Mouse (Mus musculus) embryonic fibroblast, embryonic 13.5 days (primary cell): ENCODE results near the gene Zfp775. TPM values are rescaled to one million over a fixed set of nuclear protein-coding genes. Genes with fewer than 3 reads are reported as not detected.
"Not testable (repeated sequence)": the region's sequence is repeated elsewhere in the genome, so short reads cannot be mapped to it uniquely, and the experiment has no call there.

Experiments used
- H3K27ac ChIP-seq: 2 replicates; pipeline ENCODE4 v1.5.1; 2012; ENCODE audit warnings: low read length, control low read depth, inconsistent platforms; ENCODE audit not compliant: insufficient read depth
- H3K4me1 ChIP-seq: 2 replicates; pipeline ENCODE4 v1.6.1; 2011; ENCODE audit warnings: low read length; ENCODE audit not compliant: control insufficient read depth, insufficient read depth
- H3K4me3 ChIP-seq: 2 replicates; pipeline ENCODE4 v1.5.1; 2011; ENCODE audit warnings: mild to moderate bottlenecking, control low read depth, low read length; ENCODE audit not compliant: insufficient read depth
- CTCF ChIP-seq: IDR thresholded peaks from 2 replicates; pipeline ENCODE4 v1.5.1; 2011; ENCODE audit warnings: mild to moderate bottlenecking, control low read depth, low read length, moderate library complexity, borderline replicate concordance; ENCODE audit not compliant: insufficient read depth
- POLR2A ChIP-seq: IDR thresholded peaks from 2 replicates; pipeline ENCODE4 v1.6.1; 2011; ENCODE audit warnings: low read depth, mild to moderate bottlenecking, control low read depth, low read length, moderate library complexity
- polyA plus RNA-seq: library from polyadenylated mRNA; stranded (reverse); fragments of >200 nt; gene quantifications from 2 replicates; pipeline ENCODE4 v1.2.4, GENCODE M21; 2011; ENCODE audit warnings: low read depth; ENCODE audit not compliant: missing spikeins, insufficient read length

Zfp775 gene
- polyA plus RNA-seq, 1 experiment, result 2.7 TPM

- peaks cover 8% of the 10 kb centered on the region for H3K4me1 ChIP-seq
- H3K27ac ChIP-seq, result peak overlapping the region; percentile 44; the same call in 1 of the 2 replicates
- TF ChIP-seq POLR2A (no peak), CTCF (no peak)
- no peak overlapping the region for H3K4me3 ChIP-seq
Observed at GRCm38 (mm10) chr6:48600594-48600993, 1.3 kb upstream of the Zfp775 start.

GRCm38 (mm10) chr6:48602080-48602741 lies 348 bp downstream of the Zfp775 start:
- TF ChIP-seq POLR2A, result peak; percentile 39
- TF ChIP-seq CTCF, result no peak
- peaks cover 8% of the 10 kb centered on the region for H3K4me1 ChIP-seq
- peak overlapping the region; percentile 59 for H3K4me3 ChIP-seq
- peak overlapping the region; percentile 43 for H3K27ac ChIP-seq

- Histone ChIP-seq H3K4me3 (no peak overlapping the region), H3K4me1 (no peaks in the 10 kb centered on the region), H3K27ac (no peak overlapping the region)
- no peak for TF ChIP-seq POLR2A
- TF ChIP-seq CTCF, result no peak
Observed at GRCm38 (mm10) chr6:48608124-48608523, 6.3 kb downstream of the Zfp775 start.

- no peak for TF ChIP-seq POLR2A
- no peak for TF ChIP-seq CTCF
- Histone ChIP-seq H3K4me3 (no peak overlapping the region), H3K4me1 (no peaks in the 10 kb centered on the region), H3K27ac (no peak overlapping the region)
Observed at GRCm38 (mm10) chr6:48609512-48609911, 7.6 kb downstream of the Zfp775 start.

- H3K27ac ChIP-seq, result no peak overlapping the region
- no peaks in the 10 kb centered on the region for H3K4me1 ChIP-seq
- TF ChIP-seq CTCF, result no peak
- TF ChIP-seq POLR2A, result no peak
- no peak overlapping the region for H3K4me3 ChIP-seq
Observed at GRCm38 (mm10) chr6:48610657-48611056, 8.8 kb downstream of the Zfp775 start.

GRCm38 (mm10) chr6:48613464-48613863 lies 11.6 kb downstream of the Zfp775 start:
- H3K4me1 ChIP-seq, result no peaks in the 10 kb centered on the region
- H3K4me3 ChIP-seq, result no peak overlapping the region
- no peak for TF ChIP-seq POLR2A
- TF ChIP-seq CTCF, result no peak
- no peak overlapping the region for H3K27ac ChIP-seq

- no peak overlapping the region for H3K4me3 ChIP-seq
- TF ChIP-seq CTCF (no peak), POLR2A (no peak)
- no peaks in the 10 kb centered on the region for H3K4me1 ChIP-seq
- H3K27ac ChIP-seq, result no peak overlapping the region
Observed at GRCm38 (mm10) chr6:48614756-48615155, 12.9 kb downstream of the Zfp775 start.

- H3K27ac ChIP-seq, result no peak overlapping the region
- no peak for TF ChIP-seq CTCF
- TF ChIP-seq POLR2A, result no peak
- no peak overlapping the region for H3K4me3 ChIP-seq
- H3K4me1 ChIP-seq, result no peaks in the 10 kb centered on the region
Observed at GRCm38 (mm10) chr6:48620031-48620430, 18.2 kb downstream of the Zfp775 start.

GRCm38 (mm10) chr6:48622186-48622843 lies 20.5 kb downstream of the Zfp775 start:
- H3K4me3 ChIP-seq, H3K4me1 ChIP-seq, H3K27ac ChIP-seq: not testable (repeated sequence)

GRCm38 (mm10) chr6:48623460-48623859 lies 21.6 kb downstream of the Zfp775 start:
- TF ChIP-seq CTCF (no peak), POLR2A (no peak)
- Histone ChIP-seq H3K27ac (no peak overlapping the region), H3K4me1 (no peaks in the 10 kb centered on the region), H3K4me3 (no peak overlapping the region)
